Mouse (Mus musculus) megakaryocyte, embryonic 14.5 days (primary cell): ENCODE measurements at regions not wholly inside any gene's neighbourhood (a gene's known extent, or its start where the extent isn't known, plus 50 kb on each side); places are given as distances from the start of the nearest gene placed in this dataset.

ENCODE experiments used
- H3K27me3 ChIP-seq: replicated peaks from 2 replicates; pipeline ENCODE3; 2012; ENCODE audit warnings: inconsistent platforms
- H3K36me3 ChIP-seq: replicated peaks from 2 replicates; pipeline ENCODE3; 2012; ENCODE audit warnings: low read length, inconsistent platforms, mixed read lengths
- H3K4me1 ChIP-seq: 2 replicates; pipeline ENCODE4 v1.6.1; 2012; ENCODE audit warnings: inconsistent platforms
- H3K4me3 ChIP-seq: replicated peaks from 2 replicates; pipeline ENCODE3; 2012; ENCODE audit warnings: moderate library complexity, mild to moderate bottlenecking, inconsistent platforms
- H3K9me3 ChIP-seq: 2 replicates; pipeline ENCODE4 v1.6.1; 2012; ENCODE audit warnings: inconsistent platforms
- FLI1 ChIP-seq: IDR thresholded peaks from 2 replicates; pipeline ENCODE4 v1.6.1; 2012; ENCODE audit warnings: low read length, inconsistent platforms, mixed read lengths
- GATA1 ChIP-seq: IDR thresholded peaks from 3 replicates; pipeline ENCODE4 v1.6.1; 2012; ENCODE audit warnings: mixed read lengths, low read length, inconsistent platforms, borderline replicate concordance

DNA sequence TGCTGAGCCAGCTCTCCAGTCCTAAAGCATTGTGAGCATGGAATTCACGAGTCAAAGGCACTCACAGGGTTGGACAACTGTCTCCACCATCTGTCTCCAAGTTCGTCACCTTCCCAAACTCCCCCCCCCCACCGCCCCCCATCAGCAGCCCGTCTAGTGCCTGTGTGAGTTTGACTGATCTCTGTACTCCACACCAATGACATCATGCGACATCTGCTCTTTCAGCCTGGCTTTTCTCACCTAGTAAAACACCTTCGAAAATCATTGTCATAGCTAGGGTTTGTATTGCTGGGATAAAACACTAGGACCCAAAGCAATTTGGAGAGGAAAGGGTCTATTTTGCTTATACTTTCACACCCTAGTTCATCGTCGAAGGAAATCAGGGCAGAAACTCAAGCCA lies 272.1 kb upstream of the Runx1 start:
- H3K4me1 ChIP-seq, result 0 out of 2 replicates have a peak, but pooled peaks cover 3% of the 10 kb centered on the region
- H3K9me3 ChIP-seq, result peaks cover 9% of the 10 kb centered on the region
- H3K27me3 ChIP-seq, result peaks cover 38% of the 10 kb centered on the region
- no peaks in the 10 kb centered on the region for H3K36me3 ChIP-seq
- TF ChIP-seq GATA1 (no peak), FLI1 (no peak)
- no peak overlapping the region for H3K4me3 ChIP-seq

DNA sequence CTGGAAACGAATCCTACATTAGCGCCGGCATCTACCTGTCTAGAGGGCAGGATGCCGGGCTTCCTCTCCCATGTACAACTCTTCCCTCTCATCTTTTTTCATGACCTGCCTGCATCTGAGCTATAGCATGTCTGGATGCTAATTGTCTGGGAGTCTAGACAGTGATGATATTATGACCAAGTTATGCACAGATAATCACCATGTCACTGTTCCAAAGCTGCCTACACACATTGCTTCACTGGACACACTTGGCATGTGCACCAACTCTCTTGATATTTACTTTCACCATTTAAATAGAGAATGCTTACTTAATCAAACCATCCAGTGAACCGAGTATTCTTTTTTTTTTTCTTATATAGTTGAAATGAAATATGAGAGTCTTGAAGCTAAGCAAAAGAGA lies 270.2 kb upstream of the Runx1 start:
- H3K4me3 ChIP-seq, result no peak overlapping the region
- H3K9me3 ChIP-seq, result peaks cover 14% of the 10 kb centered on the region
- TF ChIP-seq FLI1, result no peak
- no peak for TF ChIP-seq GATA1
- H3K27me3 ChIP-seq, result peaks cover 41% of the 10 kb centered on the region
- no peaks in the 10 kb centered on the region for H3K36me3 ChIP-seq
- H3K4me1 ChIP-seq, result peaks cover 7% of the 10 kb centered on the region; the same call in 1 of the 2 replicates

DNA sequence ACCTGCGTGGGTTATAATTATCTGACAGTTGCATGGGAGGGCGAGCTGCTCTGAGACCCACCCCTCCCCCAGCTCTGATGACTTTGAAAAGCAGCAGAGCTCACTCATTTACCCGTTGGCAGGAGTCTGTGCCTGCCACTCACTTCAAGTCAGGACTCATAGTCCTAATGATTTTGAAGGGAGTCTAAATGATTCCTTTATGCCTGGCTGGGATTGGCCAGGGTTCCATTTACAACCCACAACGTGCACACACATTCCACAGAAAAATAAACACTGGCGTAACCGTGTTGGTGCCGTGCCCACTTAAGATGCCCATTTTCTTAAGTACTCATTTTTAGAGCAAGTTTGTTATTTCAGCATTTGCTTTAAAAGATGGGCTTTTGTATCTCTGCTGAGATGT lies 266.8 kb upstream of the Runx1 start:
- peaks cover 50% of the 10 kb centered on the region for H3K27me3 ChIP-seq
- TF ChIP-seq GATA1 (no peak), FLI1 (no peak)
- peaks cover 12% of the 10 kb centered on the region for H3K9me3 ChIP-seq
- no peak overlapping the region for H3K4me3 ChIP-seq
- no peaks in the 10 kb centered on the region for H3K36me3 ChIP-seq
- H3K4me1 ChIP-seq, result peaks cover 4% of the 10 kb centered on the region; the same call in 1 of the 2 replicates

DNA sequence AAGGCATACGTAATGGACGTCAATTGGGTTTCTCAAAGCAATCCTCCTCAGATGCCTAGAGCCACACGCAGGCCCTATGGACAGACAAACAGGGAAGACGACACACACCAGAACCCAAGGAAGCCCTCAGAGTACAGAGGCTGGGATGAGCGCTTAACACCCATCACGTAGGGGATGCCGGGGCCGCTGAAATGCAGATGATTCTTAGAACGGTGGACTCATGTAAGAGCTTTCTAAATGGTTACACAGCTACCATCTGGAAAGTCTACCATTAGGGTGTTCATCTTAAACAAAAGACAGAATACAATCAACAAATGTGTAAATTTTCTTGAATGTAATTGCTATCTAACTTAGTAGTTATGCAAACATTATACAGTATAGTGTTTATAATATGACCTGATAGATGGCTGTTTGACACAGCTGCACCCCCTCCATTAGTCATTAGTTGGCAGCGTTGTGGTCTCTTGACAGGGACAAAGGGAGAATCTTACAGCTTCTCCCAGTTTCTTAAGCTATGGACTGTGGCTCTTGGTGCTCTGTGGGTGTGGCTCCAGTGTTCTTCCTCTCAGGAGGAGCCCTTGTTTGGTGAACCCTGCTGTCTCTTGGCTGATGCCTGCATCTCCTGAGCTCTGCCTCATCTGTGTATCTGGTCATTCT lies 259.4 kb upstream of the Runx1 start:
- Histone ChIP-seq H3K36me3 (no peaks in the 10 kb centered on the region), H3K4me1 (peaks cover 29% of the 10 kb centered on the region), H3K4me3 (no peak overlapping the region), H3K27me3 (peaks cover 26% of the 10 kb centered on the region), H3K9me3 (no peaks in the 10 kb centered on the region)
- TF ChIP-seq FLI1 (no peak), GATA1 (no peak)

DNA sequence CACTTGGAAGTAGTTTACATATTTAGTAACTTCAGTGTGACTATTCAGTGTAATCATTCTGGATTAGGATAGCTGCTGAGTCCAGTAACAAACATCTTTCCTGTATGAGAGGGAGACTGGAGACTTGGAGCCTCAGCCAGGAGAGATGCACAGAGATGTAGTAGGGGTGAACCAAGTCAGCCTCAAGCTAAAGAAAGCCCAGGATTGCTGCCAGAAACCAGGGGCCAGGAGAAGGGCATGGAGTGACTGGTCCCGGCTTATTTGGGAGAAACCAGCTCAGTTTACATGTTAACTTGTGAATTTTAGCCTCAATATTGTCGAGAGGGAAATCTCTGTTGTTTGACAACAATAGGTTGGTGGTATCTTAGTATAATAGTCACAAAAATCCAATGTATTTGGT lies 257.8 kb upstream of the Runx1 start:
- H3K27me3 ChIP-seq, result peaks cover 26% of the 10 kb centered on the region
- TF ChIP-seq GATA1 (no peak), FLI1 (no peak)
- H3K4me3 ChIP-seq, result no peak overlapping the region
- H3K9me3 ChIP-seq, result no peaks in the 10 kb centered on the region
- peaks cover 29% of the 10 kb centered on the region for H3K4me1 ChIP-seq
- no peaks in the 10 kb centered on the region for H3K36me3 ChIP-seq

DNA sequence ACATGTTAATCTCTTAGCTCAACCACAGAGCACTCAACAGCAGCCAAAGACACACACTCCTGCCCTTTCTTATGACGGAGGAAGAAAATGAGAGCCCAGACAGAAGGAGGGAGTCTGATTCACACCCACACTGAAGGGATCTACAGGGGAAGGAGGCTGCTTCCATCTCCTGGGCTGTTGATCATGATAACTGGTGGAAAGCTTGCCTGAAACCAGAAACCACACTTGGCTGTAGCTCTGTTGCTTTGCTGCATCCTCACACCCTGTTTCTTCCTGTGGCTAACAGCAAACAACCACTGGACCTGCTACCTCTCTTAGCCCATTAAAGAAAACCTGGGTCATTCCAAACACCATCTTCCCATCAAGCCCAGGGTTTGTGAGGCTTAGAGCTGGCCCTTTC lies 257.2 kb upstream of the Runx1 start:
- Histone ChIP-seq H3K9me3 (peaks cover 3% of the 10 kb centered on the region), H3K4me3 (peak overlapping the region; percentile 42), H3K36me3 (no peaks in the 10 kb centered on the region), H3K27me3 (peaks cover 28% of the 10 kb centered on the region), H3K4me1 (peaks cover 29% of the 10 kb centered on the region)
- TF ChIP-seq FLI1, result no peak
- no peak for TF ChIP-seq GATA1

DNA sequence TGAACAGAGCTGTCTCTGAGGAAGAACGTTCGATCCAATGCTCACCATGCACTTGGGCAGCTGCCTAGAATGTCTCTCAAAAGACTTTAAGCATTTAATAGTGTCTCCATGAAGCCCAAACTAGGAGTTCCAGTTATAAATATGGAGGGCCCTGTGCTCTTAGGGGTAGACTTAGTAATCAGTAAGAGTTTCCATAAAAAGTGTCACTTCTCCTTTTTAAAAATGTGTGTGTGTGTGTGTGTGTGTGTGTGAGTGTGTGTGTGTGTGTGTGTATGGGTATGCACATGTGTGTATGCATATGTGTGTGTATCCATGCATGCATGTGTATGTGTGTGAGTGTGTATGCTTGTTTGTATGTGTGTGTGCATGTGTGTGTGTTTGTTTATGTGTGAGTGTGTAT lies 255.6 kb upstream of the Runx1 start:
- peaks cover 31% of the 10 kb centered on the region for H3K27me3 ChIP-seq
- H3K9me3 ChIP-seq, result peaks cover 10% of the 10 kb centered on the region
- H3K4me1 ChIP-seq, result peaks cover 25% of the 10 kb centered on the region
- H3K4me3 ChIP-seq, result no peak overlapping the region
- TF ChIP-seq FLI1 (no peak), GATA1 (no peak)
- no peaks in the 10 kb centered on the region for H3K36me3 ChIP-seq

DNA sequence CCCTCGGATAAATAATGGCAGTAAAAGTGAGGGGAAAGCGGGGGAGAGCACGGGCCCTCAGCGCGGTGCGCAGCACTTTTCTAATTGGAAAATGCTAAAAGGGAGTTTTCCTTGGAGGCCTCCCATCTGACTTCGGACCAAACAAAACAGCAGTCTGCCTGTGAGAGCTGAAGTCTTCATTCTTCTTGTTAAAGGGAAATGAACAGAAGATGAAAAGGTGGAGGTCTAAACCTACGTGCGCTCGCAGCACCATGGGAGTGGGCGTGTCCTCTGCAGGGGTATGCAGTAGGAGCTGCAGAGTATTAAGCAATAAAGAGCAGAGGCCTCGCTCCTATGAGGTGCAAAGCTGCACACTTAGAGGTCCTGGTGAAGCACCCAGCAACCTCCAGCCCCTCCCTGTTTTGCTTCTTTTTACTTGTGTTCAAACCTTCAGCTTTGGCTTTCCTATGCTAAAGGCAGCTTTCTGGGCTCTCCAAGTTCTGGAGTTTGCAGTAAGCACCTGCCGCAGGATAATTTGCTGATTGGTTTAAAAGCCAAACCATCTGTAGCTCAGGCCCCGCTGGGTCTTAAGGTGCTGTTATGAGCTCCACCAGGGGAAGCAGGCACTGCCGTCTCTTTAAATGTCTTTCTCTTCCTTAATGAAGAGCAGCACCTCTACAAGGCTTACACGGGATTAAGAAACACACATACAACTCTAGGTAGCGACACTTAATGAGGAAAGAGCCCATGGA lies 253.9 kb upstream of the Runx1 start:
- Histone ChIP-seq H3K4me3 (no peak overlapping the region), H3K36me3 (no peaks in the 10 kb centered on the region), H3K27me3 (peaks cover 46% of the 10 kb centered on the region), H3K4me1 (peaks cover 19% of the 10 kb centered on the region), H3K9me3 (peaks cover 12% of the 10 kb centered on the region)
- TF ChIP-seq FLI1, result no peak
- TF ChIP-seq GATA1, result no peak

DNA sequence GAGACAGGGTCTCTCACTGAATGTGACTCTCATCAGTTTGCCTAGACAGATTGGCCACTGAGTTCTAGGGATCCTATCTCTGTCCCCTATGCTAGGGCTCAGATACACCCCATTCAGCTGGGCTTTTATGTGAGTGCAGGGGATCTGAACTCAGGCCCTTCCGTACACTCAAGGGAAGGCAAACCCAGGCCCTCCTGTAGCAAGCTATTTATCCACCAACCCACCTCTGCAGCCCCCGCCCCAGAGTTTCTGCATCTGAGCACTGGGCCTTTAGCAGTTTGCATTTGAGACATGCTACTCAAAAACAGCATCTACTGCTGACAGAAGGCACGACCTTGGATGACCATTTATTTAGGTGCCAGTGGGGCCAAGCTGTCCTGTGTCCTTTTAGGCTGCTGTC lies 253.0 kb upstream of the Runx1 start:
- Histone ChIP-seq H3K27me3 (peaks cover 52% of the 10 kb centered on the region), H3K9me3 (peaks cover 18% of the 10 kb centered on the region), H3K4me3 (no peak overlapping the region), H3K4me1 (peaks cover 13% of the 10 kb centered on the region), H3K36me3 (no peaks in the 10 kb centered on the region)
- no peak for TF ChIP-seq GATA1
- no peak for TF ChIP-seq FLI1

DNA sequence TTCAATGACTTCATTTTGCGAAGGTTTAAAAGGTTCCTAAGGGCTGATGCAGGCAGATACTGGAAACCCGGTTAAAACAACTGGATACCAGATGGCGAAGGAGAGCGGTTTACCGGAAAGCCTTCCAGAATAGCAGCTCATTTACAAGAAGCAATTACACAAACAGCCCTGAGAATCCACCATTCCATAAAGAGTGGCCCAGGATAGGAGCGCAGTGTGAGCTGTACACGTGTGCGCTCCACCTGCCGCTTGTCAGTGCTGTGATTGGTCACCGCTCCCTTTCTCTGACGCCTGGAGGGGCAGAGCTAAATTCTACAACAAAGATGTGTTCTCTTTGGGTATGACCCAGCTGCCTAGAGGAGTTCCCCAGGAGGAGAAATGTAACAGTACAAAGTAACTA lies 249.5 kb upstream of the Runx1 start:
- no peak overlapping the region for H3K4me3 ChIP-seq
- H3K36me3 ChIP-seq, result no peaks in the 10 kb centered on the region
- TF ChIP-seq GATA1 (no peak), FLI1 (no peak)
- peaks cover 13% of the 10 kb centered on the region for H3K4me1 ChIP-seq
- H3K9me3 ChIP-seq, result peaks cover 24% of the 10 kb centered on the region
- H3K27me3 ChIP-seq, result peaks cover 56% of the 10 kb centered on the region
